Mouse (Mus musculus): ENCODE measurements around the gene Sept4.
A peak's percentile ranks its signal among the peaks of the same experiment; 100 is the strongest.

Sept4 gene

DNA sequence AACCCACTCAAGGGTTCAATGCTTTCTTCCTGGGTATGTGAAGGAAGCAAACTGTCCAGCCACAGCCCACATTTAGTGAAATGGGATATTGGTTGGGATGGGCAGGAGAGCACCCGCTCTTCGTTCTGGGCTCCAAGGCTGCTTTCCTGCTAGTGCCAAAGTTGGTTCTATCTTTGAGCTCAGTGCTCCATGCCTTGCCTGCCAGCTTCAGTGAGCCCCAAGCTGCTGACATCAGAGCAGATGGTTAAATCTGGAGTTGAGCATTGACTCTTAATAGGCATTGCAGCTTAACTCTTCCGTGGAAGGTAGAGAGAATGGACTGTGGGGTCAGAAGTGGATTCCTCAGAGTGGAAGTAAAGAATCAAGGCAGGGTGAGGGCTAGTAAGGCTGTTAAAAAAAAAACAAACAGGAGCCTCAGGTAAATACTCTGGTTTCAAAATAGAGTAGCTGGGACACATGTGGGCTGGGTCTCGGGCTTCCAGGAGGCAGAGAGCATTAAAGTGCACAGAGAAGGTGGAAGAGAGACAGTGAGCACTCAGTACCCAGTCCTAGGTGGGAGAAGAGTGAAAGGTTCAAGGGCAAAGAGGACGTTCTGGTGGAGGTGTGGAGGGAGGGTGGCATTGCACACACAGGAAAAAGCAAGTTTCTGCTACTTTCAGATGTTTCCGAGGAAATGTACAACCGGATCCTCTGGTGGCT, at the start of gene Sept4:
Sept4 (plus strand) TSS at position 649 of the 699 bp plus-strand sequence.
- no peak for DNase-seq

DNA sequence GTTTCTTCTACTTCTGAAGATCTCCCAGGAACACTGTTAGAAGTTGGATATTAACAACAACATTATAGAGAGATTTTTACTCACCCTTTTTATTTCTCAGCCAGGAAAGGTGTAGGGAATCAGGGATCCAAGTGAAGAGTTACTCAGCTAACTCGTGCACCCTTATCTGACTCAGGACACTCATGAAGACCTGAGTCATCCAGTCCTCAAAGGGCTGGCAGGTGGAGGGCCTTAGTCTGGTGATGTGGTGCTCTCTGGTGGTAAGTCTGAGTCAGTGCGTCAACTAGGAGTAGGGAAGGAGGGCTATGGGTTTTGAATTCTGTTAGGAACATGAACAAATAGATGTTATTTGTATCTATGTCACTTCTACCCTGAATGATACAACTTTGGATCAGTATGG, 49.4 kb upstream of the Sept4 start:
- peak; percentile 50 to 51 for DNase-seq

- DNase-seq: no peak
These were observed 45.2 kb upstream of the Sept4 start for GRCm38 (mm10) chr11:87523466-87523865.

- DNase-seq: no peak
These were observed 44.7 kb upstream of the Sept4 start for GRCm38 (mm10) chr11:87523967-87524366.

DNA sequence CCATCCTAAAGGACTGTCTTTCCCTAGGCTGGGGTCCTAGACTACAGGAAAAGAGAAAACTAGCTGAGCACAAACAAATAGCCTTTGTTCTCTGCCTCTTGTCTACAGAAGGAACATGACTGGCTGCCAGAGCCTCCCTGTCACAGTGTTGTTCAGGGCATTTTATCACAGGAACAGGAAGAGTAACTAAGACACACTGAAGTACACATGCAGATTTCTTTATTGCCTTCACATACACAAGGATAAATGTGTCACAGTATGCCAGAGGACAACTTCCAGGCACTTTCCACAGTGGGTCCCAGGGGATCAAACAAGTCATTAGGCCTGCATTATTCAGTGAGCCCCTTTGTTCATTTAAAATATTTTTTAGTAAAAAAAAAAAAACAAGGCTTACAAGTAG, 43.9 kb upstream of the Sept4 start:
- no peak for DNase-seq

GRCm38 (mm10) chr11:87527364-87527763, 41.3 kb upstream of the Sept4 start:
- DNase-seq: no peak

DNA sequence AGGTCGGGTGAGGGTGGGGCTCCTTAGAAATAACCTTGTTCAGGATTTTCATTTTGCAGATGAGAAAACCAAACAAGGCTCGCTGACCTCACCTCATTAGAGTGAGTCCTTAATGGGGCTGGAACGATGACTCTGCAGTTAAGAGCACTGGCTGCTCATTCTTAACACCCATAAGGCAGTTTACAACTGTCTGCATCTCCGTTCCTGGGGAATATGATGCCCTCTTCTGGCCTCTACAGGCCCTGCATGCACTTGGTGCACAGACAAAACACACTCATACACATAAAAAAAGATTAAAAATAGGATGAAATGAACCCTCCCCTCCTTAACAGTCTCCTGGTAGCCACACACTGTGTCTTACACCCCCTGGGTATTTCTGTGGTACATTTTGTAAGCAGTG, 40.7 kb upstream of the Sept4 start:
- peak; percentile 13 to 15 for DNase-seq

DNA sequence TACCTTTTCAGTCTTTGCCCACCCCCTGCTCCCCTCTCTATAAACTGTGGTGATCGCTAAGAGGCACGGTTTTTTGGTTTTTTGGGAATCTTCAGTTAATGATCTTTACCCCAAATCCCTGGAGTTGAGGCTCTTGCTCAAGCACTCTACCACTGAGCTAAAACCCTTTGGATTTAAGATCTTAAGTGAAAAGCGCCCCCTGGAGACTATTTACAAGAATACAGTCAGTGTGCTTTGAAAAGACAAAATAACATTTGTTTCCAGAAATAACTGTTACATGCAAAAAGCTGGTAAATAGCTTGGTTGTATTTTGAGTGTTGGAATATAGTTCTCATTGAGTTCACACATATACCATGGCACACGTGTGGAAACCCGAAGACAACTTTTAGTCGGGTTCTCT, 37.0 kb upstream of the Sept4 start:
- peak; percentile 7 to 9 for DNase-seq

- DNase-seq: no peak
These were observed 26.4 kb upstream of the Sept4 start for GRCm38 (mm10) chr11:87542285-87542684.

GRCm38 (mm10) chr11:87542906-87543305, 25.8 kb upstream of the Sept4 start:
- no peak for DNase-seq

GRCm38 (mm10) chr11:87553342-87553741, 15.4 kb upstream of the Sept4 start:
- no peak for DNase-seq

GRCm38 (mm10) chr11:87554386-87554785, 14.3 kb upstream of the Sept4 start:
- DNase-seq: no peak

GRCm38 (mm10) chr11:87555106-87555703, 13.5 kb upstream of the Sept4 start:
- no peak for DNase-seq

- DNase-seq: no peak
These were observed 7.5 kb upstream of the Sept4 start for GRCm38 (mm10) chr11:87561208-87561607.

GRCm38 (mm10) chr11:87566501-87566900, 2.2 kb upstream of the Sept4 start, which contains the start of gene Gm11492:
TSS of gene Gm11492 (plus strand) at chr11:87566653.
- no peak for DNase-seq

GRCm38 (mm10) chr11:87570743-87571142, 2.0 kb downstream of the Sept4 start:
- no peak for DNase-seq

GRCm38 (mm10) chr11:87571361-87571950, 2.8 kb downstream of the Sept4 start:
- no peak for DNase-seq

DNA sequence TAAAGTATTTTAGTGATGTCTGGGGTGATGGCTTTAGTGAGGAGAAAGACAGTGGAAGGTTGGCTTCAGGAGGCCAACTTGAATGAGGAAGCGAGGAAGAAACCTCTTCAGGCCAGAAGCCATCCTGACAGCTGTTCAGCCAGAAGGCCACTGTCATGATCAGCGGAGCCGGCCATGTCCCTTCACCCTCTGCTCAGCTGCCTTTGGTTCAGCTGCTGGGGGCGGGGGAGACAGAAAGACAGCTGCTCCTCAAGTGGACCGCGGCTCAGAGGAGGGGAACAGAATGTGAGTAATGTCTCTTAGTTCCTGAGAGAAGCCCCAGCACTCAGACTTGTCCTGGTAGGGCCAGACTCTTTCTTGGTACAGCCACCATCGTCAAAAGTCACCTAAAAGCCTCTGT, 5.0 kb downstream of the Sept4 start:
- DNase-seq: no peak

- no peak for DNase-seq
These were observed 5.9 kb downstream of the Sept4 start for GRCm38 (mm10) chr11:87574520-87575180.

DNA sequence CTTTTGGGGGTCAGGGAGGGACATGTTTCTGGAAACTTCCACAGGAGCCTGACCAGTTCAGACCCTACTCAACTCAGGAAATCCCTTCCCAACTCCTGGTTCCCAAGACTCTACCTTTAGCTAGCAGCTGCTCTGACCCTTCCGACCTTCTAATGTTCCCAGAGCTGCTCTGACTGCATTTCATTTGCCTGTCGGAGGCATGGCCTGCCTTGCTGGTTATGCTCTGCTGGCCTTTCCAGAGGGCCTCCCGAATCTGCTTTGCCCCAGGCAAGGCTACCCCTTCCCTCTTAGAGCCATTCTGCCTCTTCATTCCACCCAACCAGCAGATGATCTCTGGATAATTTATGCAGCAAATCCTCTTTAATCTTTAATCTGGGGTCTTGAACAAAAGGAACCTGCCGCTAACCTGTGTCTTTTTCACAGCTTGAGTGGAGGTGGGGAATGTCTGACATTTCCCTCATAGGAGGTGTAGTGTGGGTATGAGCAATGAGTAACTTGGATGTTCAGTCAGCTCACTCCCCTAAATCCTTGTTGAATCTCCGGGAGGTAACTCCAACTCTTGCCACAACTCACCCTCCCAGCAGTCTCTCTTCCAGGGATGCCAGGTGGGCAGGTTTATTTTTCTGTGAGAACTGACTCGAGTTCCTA, 9.0 kb downstream of the Sept4 start:
- no peak for DNase-seq

GRCm38 (mm10) chr11:87578249-87578962, 9.7 kb downstream of the Sept4 start:
- peak; percentile 63 to 66 for DNase-seq

DNA sequence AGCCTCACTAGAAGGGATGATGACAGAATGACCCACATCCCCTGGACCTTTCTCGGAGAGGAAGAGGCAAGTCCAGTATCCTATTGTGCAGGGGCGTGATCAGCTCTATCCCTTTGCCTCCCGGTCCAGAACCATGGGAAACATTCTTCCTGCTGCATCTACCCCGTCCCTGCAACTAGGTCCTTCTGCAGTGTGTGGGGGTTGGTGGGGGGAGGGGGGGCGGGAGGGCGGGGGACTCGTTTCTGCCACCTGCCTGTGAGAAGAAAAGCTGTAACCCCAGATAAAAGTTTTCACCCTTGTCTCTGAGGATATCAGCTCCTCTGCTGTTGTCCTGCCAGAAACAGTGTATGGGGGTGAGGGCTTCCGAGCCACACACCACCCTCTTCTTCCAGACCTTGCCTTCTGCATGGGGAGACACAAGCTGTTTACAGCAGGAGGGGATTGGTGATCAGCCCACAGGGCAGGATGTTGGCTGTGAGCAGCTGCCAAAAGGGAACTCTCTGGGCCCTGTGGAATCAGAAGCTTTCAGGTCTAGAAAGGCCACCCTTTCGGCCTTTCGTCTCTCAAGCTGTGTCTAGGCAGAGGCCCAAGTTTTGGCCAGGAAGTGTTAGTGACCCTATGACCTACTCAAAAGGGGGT, 10.4 kb downstream of the Sept4 start:
- no peak for DNase-seq
